Mouse (Mus musculus): ENCODE results near the gene Padi3. TPM values are rescaled to one million over a fixed set of nuclear protein-coding genes. Genes with fewer than 3 reads are reported as not detected.

Padi3 gene
- polyA plus RNA-seq, 1 experiment = 3.4 TPM

GRCm38 (mm10) chr4:140774025-140774800 lies 36.2 kb downstream of the Padi3 start, which contains the start of gene Padi4:
Gene Padi4 (minus strand): TSS chr4:140774236.
- no peak for TF ChIP-seq GATA1 (IDR thresholded peaks at IDR 0.05; ENCODE audit: low read length)

GRCm38 (mm10) chr4:140771091-140771490 lies 39.4 kb downstream of the Padi3 start:
- TF ChIP-seq GATA1 (IDR thresholded peaks at IDR 0.05; ENCODE audit: low read length) = no peak

- TF ChIP-seq GATA1 (IDR thresholded peaks at IDR 0.05; ENCODE audit: low read length) = no peak
Observed at GRCm38 (mm10) chr4:140770433-140770832, 40.0 kb downstream of the Padi3 start.

- TF ChIP-seq GATA1 (IDR thresholded peaks at IDR 0.05; ENCODE audit: low read length) = no peak
Observed at GRCm38 (mm10) chr4:140768973-140769372, 41.5 kb downstream of the Padi3 start.

GRCm38 (mm10) chr4:140765936-140766335 lies 44.5 kb downstream of the Padi3 start:
- no peak for TF ChIP-seq GATA1 (IDR thresholded peaks at IDR 0.05; ENCODE audit: low read length)

- no peak for TF ChIP-seq GATA1 (IDR thresholded peaks at IDR 0.05; ENCODE audit: low read length)
Observed at GRCm38 (mm10) chr4:140763158-140763557, 47.3 kb downstream of the Padi3 start.

DNA sequence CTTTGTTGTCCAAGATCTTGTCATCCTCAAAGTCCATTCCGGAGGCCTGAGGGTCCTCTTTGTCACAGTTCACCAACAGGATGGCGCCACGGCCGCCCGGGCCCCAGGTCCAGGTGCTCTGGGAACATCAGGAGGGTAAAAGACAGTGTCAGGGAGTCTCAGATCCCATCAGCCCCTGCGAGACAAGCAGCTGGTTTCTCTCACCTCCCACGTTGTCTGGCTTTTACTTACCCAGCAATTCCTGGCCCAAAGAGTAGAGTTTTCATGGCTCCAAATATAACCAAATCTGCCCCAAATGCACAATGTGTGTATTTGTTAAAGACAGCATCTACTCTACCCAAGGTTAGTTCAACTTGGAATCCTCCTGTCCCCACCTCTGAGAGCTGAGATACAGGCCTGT lies 48.8 kb downstream of the Padi3 start:
- TF ChIP-seq GATA1 (IDR thresholded peaks at IDR 0.05; ENCODE audit: low read length) = no peak

DNA sequence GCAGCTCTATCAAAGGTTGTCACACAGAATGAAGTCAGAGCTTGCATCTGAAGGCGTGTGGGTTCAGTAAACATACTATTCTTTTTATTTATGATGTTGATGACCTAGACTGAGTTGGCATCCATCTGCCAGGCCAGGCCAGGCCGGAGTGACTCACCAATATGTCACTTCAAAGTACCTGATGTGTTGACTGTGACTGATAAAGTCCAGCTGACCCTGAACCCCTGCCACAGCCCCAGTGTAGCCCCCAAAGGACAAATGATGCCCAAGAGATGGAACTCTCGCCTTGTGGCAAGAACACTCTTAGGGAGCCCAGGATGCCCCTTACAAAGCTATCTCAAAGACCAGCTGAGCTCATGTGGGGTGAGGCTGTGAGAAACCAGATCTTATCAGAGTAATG lies 54.6 kb downstream of the Padi3 start:
- TF ChIP-seq GATA1 (IDR thresholded peaks at IDR 0.05; ENCODE audit: low read length) = no peak

GRCm38 (mm10) chr4:140753366-140753765 lies 57.1 kb downstream of the Padi3 start:
- TF ChIP-seq GATA1 (IDR thresholded peaks at IDR 0.05; ENCODE audit: low read length) = no peak

GRCm38 (mm10) chr4:140750328-140750727 lies 60.1 kb downstream of the Padi3 start:
- TF ChIP-seq GATA1 (IDR thresholded peaks at IDR 0.05; ENCODE audit: low read length) = no peak

- no peak for TF ChIP-seq GATA1 (IDR thresholded peaks at IDR 0.05; ENCODE audit: low read length)
Observed at GRCm38 (mm10) chr4:140747978-140748377, 62.5 kb downstream of the Padi3 start.

DNA sequence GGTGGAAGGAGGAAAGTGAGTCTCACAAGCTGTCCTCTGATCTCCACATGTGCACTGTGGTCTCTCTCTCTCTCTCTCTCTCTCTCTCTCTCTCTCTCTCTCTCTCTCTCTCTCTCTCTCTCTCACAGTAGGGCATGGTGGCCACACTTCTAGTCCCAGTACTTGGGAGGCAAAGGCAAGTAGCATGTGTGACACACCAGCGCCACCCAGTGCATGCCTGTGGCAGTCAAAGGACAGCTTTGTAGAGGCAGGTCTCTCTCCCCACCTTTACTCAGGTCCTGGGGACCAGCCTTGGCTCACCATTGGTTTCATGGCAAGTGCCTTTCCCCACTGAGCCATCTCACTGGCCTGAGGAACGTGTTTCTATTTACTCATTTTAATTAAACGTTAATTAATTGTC lies 65.8 kb downstream of the Padi3 start:
- no peak for TF ChIP-seq GATA1 (IDR thresholded peaks at IDR 0.05; ENCODE audit: low read length)

DNA sequence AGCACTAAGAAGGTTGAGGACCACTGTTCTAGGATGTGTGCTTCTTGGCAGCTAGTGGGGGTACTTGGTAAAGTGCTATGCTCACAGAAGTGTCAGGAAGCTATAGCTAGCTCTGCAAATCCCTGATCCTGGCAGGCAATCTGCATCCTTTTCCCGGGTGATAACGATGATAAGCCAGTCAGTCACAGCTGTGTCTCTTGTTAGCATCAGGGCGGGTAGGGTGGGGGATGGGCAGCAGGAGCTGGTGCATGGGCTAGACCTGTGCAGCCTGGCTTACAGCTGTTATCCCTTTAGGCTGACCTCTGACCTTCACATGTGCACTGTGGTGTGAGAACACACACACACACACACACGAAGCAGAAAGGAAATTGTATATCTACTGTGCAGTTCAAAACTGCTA lies 67.4 kb downstream of the Padi3 start:
- no peak for TF ChIP-seq GATA1 (IDR thresholded peaks at IDR 0.05; ENCODE audit: low read length)

DNA sequence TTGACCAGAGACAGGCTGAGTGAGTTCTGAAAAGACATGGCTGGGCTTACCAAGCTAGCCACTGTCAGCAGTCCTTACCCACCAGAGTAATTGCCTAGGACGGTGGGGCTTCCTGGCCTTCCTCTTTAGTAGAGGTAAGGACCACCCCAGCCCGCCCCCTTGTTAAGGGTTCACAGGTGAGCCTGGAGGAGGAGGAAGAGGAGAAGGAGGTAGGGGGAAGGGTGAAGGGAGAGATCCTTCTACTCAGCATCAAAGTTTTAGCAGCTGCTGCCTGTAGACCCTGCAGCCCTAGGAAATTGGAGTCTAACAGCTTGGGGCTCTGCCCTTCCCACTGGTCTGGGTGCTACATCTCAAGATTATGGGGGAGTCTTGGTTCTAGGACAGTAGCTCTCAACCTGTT lies 67.9 kb downstream of the Padi3 start, which contains the start of gene Padi6:
Gene Padi6, minus strand, starts transcription at position 101 of the 400 bp plus-strand sequence.
- TF ChIP-seq GATA1 (IDR thresholded peaks at IDR 0.05; ENCODE audit: low read length) = no peak

- TF ChIP-seq GATA1 (IDR thresholded peaks at IDR 0.05; ENCODE audit: low read length) = no peak
Observed at GRCm38 (mm10) chr4:140741401-140741800, 69.0 kb downstream of the Padi3 start.

DNA sequence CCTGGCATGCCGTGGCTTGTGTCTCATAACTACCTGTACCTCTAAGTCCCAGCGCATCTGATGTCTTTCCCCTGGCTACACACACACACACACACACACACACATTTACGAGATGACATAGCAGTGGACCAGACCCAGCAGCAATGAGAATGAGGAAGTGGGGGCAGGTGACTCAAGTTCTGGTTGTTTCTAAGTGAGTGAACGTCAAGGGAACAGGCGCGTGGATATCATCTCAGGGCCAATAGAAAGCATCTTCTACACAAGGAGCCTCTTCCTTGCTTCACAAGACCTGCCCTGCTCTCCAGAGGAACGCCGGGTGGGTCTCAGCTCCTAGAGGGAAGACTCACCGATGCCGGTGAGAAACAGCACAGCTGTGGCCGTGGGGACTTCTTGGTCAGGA lies 69.8 kb downstream of the Padi3 start:
- no peak for TF ChIP-seq GATA1 (IDR thresholded peaks at IDR 0.05; ENCODE audit: low read length)

Other genes starting within 250 kb of the Padi3 start
- 0.02 TPM in 1 of 2 replicates, not detected in the other for gene Arhgef10l, start 144.6 kb downstream of the Padi3 start, polyA plus RNA-seq (2012)
- 420 and 547 TPM in 2 replicates for gene Rcc2, start 110.1 kb downstream of the Padi3 start, polyA plus RNA-seq (2012)
- gene Padi6, start 68.0 kb downstream of the Padi3 start, polyA plus RNA-seq (2012) = not detected in 2 replicates
- not detected in 2 replicates for gene Padi4, start 36.4 kb downstream of the Padi3 start, polyA plus RNA-seq (2012)
- gene Padi1, start 35.1 kb upstream of the Padi3 start, polyA plus RNA-seq (2012) = 0.05 TPM in 1 of 2 replicates, not detected in the other
- gene Padi2, start 95.7 kb upstream of the Padi3 start, polyA plus RNA-seq (2012) = not detected in 2 replicates
- gene Sdhb, start 150.6 kb upstream of the Padi3 start, polyA plus RNA-seq (2012) = 113 and 184 TPM in 2 replicates
- gene Atp13a2, start 176.2 kb upstream of the Padi3 start, polyA plus RNA-seq (2012) = 94.6 and 123 TPM in 2 replicates
- gene Mfap2, start 199.8 kb upstream of the Padi3 start, polyA plus RNA-seq (2012) = not detected in 2 replicates
- 1.6 and 2.6 TPM in 2 replicates for gene Crocc, start 249.9 kb upstream of the Padi3 start, polyA plus RNA-seq (2012)

Measured in G1E-ER4 (cell line).